Mouse (Mus musculus): Measurements from ENCODE around the gene 5730596B20Rik. TPM values are rescaled to one million over a fixed set of nuclear protein-coding genes. Genes with fewer than 3 reads are reported as not detected.

Gene 5730596B20Rik
- polyA plus RNA-seq, 1 experiment: not detected

GRCm38 (mm10) chr6:52182793-52183192 lies 5.5 kb downstream of the 5730596B20Rik start:
- Histone ChIP-seq H3K27ac (ENCODE audit: insufficient read depth, low read length) (peak overlapping the region; percentile 67; the same call in 1 of the 2 replicates), H3K4me1 (ENCODE audit: control insufficient read depth, insufficient read depth, low read length) (peaks cover 5% of the 10 kb centered on the region), H3K4me3 (ENCODE audit: insufficient read depth, low read length) (peak overlapping the region; percentile 24)
- TF ChIP-seq POLR2A (IDR thresholded peaks at IDR 0.05; ENCODE audit: low read depth, low read length): no peak
- TF ChIP-seq CTCF (IDR thresholded peaks at IDR 0.05; ENCODE audit: borderline replicate concordance, insufficient read depth, low read length): no peak

GRCm38 (mm10) chr6:52183311-52184080 lies 6.2 kb downstream of the 5730596B20Rik start:
- peaks cover 5% of the 10 kb centered on the region for H3K4me1 ChIP-seq (ENCODE audit: control insufficient read depth, insufficient read depth, low read length)
- TF ChIP-seq POLR2A (IDR thresholded peaks at IDR 0.05; ENCODE audit: low read depth, low read length): no peak
- no peak for TF ChIP-seq CTCF (IDR thresholded peaks at IDR 0.05; ENCODE audit: borderline replicate concordance, insufficient read depth, low read length)
- peak overlapping the region; percentile 24 for H3K4me3 ChIP-seq (ENCODE audit: insufficient read depth, low read length)
- H3K27ac ChIP-seq (ENCODE audit: insufficient read depth, low read length): peak overlapping the region; percentile 67

- H3K4me1 ChIP-seq (ENCODE audit: control insufficient read depth, insufficient read depth, low read length): peaks cover 7% of the 10 kb centered on the region
- H3K4me3 ChIP-seq (ENCODE audit: insufficient read depth, low read length): no peak overlapping the region
- H3K27ac ChIP-seq (ENCODE audit: insufficient read depth, low read length): peak overlapping the region; percentile 24; the same call in 1 of the 2 replicates
- TF ChIP-seq POLR2A (IDR thresholded peaks at IDR 0.05; ENCODE audit: low read depth, low read length) (no peak), CTCF (IDR thresholded peaks at IDR 0.05; ENCODE audit: borderline replicate concordance, insufficient read depth, low read length) (no peak)
These were observed 7.4 kb downstream of the 5730596B20Rik start for GRCm38 (mm10) chr6:52184668-52185067.

- peak overlapping the region; percentile 69 for H3K27ac ChIP-seq (ENCODE audit: insufficient read depth, low read length)
- peaks cover 11% of the 10 kb centered on the region for H3K4me1 ChIP-seq (ENCODE audit: control insufficient read depth, insufficient read depth, low read length)
- no peak for TF ChIP-seq POLR2A (IDR thresholded peaks at IDR 0.05; ENCODE audit: low read depth, low read length)
- no peak overlapping the region for H3K4me3 ChIP-seq (ENCODE audit: insufficient read depth, low read length)
These were observed 7.9 kb downstream of the 5730596B20Rik start for GRCm38 (mm10) chr6:52185222-52185621.

- peak overlapping the region; percentile 69 for H3K27ac ChIP-seq (ENCODE audit: insufficient read depth, low read length)
- no peak overlapping the region for H3K4me3 ChIP-seq (ENCODE audit: insufficient read depth, low read length)
- no peak for TF ChIP-seq CTCF (IDR thresholded peaks at IDR 0.05; ENCODE audit: borderline replicate concordance, insufficient read depth, low read length)
- TF ChIP-seq POLR2A (IDR thresholded peaks at IDR 0.05; ENCODE audit: low read depth, low read length): no peak
- H3K4me1 ChIP-seq (ENCODE audit: control insufficient read depth, insufficient read depth, low read length): peaks cover 11% of the 10 kb centered on the region
These were observed 8.5 kb downstream of the 5730596B20Rik start for GRCm38 (mm10) chr6:52185834-52186233.

- TF ChIP-seq CTCF (IDR thresholded peaks at IDR 0.05; ENCODE audit: borderline replicate concordance, insufficient read depth, low read length) (no peak), POLR2A (IDR thresholded peaks at IDR 0.05; ENCODE audit: low read depth, low read length) (no peak)
- H3K4me1 ChIP-seq (ENCODE audit: control insufficient read depth, insufficient read depth, low read length): peaks cover 11% of the 10 kb centered on the region
- no peak overlapping the region for H3K4me3 ChIP-seq (ENCODE audit: insufficient read depth, low read length)
- H3K27ac ChIP-seq (ENCODE audit: insufficient read depth, low read length): no peak overlapping the region
These were observed 9.2 kb downstream of the 5730596B20Rik start for GRCm38 (mm10) chr6:52186500-52186899.

DNA sequence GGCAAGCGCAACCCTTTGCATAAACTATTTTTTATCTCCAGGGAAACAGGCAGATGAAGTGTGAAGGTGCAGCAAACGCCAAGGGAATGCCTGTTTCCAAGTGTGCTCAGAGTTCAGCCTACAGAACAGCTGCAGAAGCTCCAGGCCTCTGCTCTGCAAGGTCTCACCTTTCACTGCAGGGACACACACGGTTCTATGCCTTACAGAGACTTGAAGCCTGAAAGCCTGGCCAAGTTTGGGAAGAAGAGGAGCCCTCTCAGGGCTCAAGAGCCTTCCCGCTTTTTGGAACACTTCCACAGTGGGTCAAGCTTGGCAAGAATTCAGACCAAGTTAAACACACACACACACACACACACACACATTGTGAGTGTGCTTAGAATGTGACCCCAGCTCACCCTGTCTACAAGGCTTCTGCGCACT lies 11.9 kb downstream of the 5730596B20Rik start:
- peaks cover 11% of the 10 kb centered on the region for H3K4me1 ChIP-seq (ENCODE audit: control insufficient read depth, insufficient read depth, low read length)
- no peak overlapping the region for H3K27ac ChIP-seq (ENCODE audit: insufficient read depth, low read length)
- TF ChIP-seq POLR2A (IDR thresholded peaks at IDR 0.05; ENCODE audit: low read depth, low read length): no peak
- no peak for TF ChIP-seq CTCF (IDR thresholded peaks at IDR 0.05; ENCODE audit: borderline replicate concordance, insufficient read depth, low read length)
- H3K4me3 ChIP-seq (ENCODE audit: insufficient read depth, low read length): no peak overlapping the region

GRCm38 (mm10) chr6:52189909-52190308 lies 12.6 kb downstream of the 5730596B20Rik start:
- Histone ChIP-seq H3K27ac (ENCODE audit: insufficient read depth, low read length) (peak overlapping the region; percentile 3; the same call in 1 of the 2 replicates), H3K4me3 (ENCODE audit: insufficient read depth, low read length) (no peak overlapping the region), H3K4me1 (ENCODE audit: control insufficient read depth, insufficient read depth, low read length) (peaks cover 11% of the 10 kb centered on the region)
- no peak for TF ChIP-seq CTCF (IDR thresholded peaks at IDR 0.05; ENCODE audit: borderline replicate concordance, insufficient read depth, low read length)
- no peak for TF ChIP-seq POLR2A (IDR thresholded peaks at IDR 0.05; ENCODE audit: low read depth, low read length)

GRCm38 (mm10) chr6:52190410-52190809 lies 13.1 kb downstream of the 5730596B20Rik start:
- no peak for TF ChIP-seq POLR2A (IDR thresholded peaks at IDR 0.05; ENCODE audit: low read depth, low read length)
- TF ChIP-seq CTCF (IDR thresholded peaks at IDR 0.05; ENCODE audit: borderline replicate concordance, insufficient read depth, low read length): no peak
- H3K4me3 ChIP-seq (ENCODE audit: insufficient read depth, low read length): peak overlapping the region; percentile 24; the same call in 1 of the 2 replicates
- H3K27ac ChIP-seq (ENCODE audit: insufficient read depth, low read length): peak overlapping the region; percentile 39
- H3K4me1 ChIP-seq (ENCODE audit: control insufficient read depth, insufficient read depth, low read length): peaks cover 11% of the 10 kb centered on the region
